Mouse (Mus musculus): ENCODE data around the gene Gm38392.

- TF ChIP-seq CTCF (conservative IDR thresholded peaks at IDR 0.05; ENCODE audit: insufficient read depth, insufficient read length, low read depth, low read length) (no peak), POLR2A (IDR thresholded peaks at IDR 0.05; ENCODE audit: low read depth, low read length) (no peak)
Measured at GRCm38 (mm10) chr3:88276121-88276520, 10.9 kb downstream of the Gm38392 start.

All from kidney, adult 2 months (tissue).